Mouse (Mus musculus) neural tube, embryonic 15.5 days (tissue): ENCODE measurements at regions not wholly inside any gene's neighbourhood (a gene's known extent, or its start where the extent isn't known, plus 50 kb on each side); places are given as distances from the start of the nearest gene placed in this dataset.
A peak's percentile ranks its signal among the peaks of the same experiment; 100 is the strongest.
"Not testable (repeated sequence)": the region's sequence is repeated elsewhere in the genome, so short reads cannot be mapped to it uniquely, and the experiment has no call there.

Source experiments
- ATAC-seq: fragments of 200-750 bp; cut with Nextera tagmentation; 2 replicates; pipeline ENCODE4 v1.8.0; 2017; ENCODE audit warnings: mild to moderate bottlenecking, moderate TSS enrichment, moderate library complexity; ENCODE audit not compliant: low FRiP score
- H3K27ac ChIP-seq: fragments of 300-500 bp; sonication (generic); replicated peaks from 2 replicates; pipeline ENCODE4 v1.5.1; 2015; ENCODE audit warnings: mild to moderate bottlenecking, inconsistent platforms
- H3K27me3 ChIP-seq: fragments of 300-500 bp; sonication (generic); replicated peaks from 2 replicates; pipeline ENCODE4 v1.6.1; 2015; ENCODE audit warnings: inconsistent platforms
- H3K36me3 ChIP-seq: fragments of 300-500 bp; sonication (generic); 2 replicates; pipeline ENCODE4 v1.6.1; 2015; ENCODE audit warnings: inconsistent platforms
- H3K4me1 ChIP-seq: fragments of 300-500 bp; sonication (generic); 2 replicates; pipeline ENCODE4 v1.6.1; 2015; ENCODE audit warnings: inconsistent platforms
- H3K4me2 ChIP-seq: fragments of 300-500 bp; sonication (generic); 2 replicates; pipeline ENCODE4 v1.6.1; 2015; ENCODE audit warnings: inconsistent platforms, mild to moderate bottlenecking, moderate library complexity
- H3K4me3 ChIP-seq: fragments of 300-500 bp; sonication (generic); replicated peaks from 2 replicates; pipeline ENCODE4 v1.5.1; 2015; ENCODE audit warnings: mild to moderate bottlenecking, inconsistent platforms
- H3K9ac ChIP-seq: fragments of 300-500 bp; sonication (generic); replicated peaks from 2 replicates; pipeline ENCODE4 v1.6.1; 2015; ENCODE audit warnings: mild to moderate bottlenecking, inconsistent platforms
- H3K9me3 ChIP-seq: fragments of 300-500 bp; sonication (generic); replicated peaks from 2 replicates; pipeline ENCODE4 v1.6.1; 2016; ENCODE audit warnings: inconsistent platforms
- WGBS: fragments of 180-500 bp; shearing (Covaris S2); methylation state at CpG from one replicate; pipeline ENCODE4 v1.1.7; 2015; ENCODE audit warnings: mixed read lengths; 5-methylcytosine and 5-hydroxymethylcytosine counted together

DNA sequence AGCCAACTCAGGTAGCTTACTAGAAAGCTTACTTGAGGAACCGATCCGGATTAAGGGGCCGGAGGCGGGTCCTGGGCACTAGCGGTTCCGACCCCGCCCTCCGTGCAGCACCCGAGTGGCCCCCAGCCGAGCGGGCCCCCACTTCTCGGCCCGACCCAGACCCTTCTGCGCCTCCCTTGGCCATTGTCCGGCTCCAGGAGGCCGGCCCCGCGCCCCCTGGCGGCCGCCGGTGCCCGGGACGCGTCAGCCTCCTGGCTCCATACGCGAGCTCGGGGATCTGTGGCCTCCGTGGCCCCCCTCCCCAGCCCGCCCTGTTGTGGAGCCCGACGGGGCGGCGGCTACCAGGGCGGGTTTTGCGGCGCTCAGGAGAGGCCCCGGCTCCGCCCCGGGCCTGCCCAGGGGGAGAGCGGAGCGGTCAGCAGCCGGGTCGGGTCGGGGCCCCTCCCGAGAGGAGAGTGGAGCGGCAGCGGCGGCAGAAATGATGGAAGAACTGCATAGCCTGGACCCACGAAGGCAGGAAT is 94.3 kb upstream of the Zfp986 start:
- H3K27me3 ChIP-seq, H3K36me3 ChIP-seq, H3K27ac ChIP-seq, H3K9me3 ChIP-seq, H3K4me1 ChIP-seq, H3K9ac ChIP-seq: not testable (repeated sequence)
- peak; percentile 93 for ATAC-seq
- H3K4me2 ChIP-seq = peak overlapping the region; percentile 55
- peak overlapping the region; percentile 33 for H3K4me3 ChIP-seq
- WGBS = 2% methylated on average over 44 of the region's 49 CpGs

- not testable (repeated sequence) for H3K27ac ChIP-seq, H3K9ac ChIP-seq, H3K9me3 ChIP-seq, H3K36me3 ChIP-seq, H3K27me3 ChIP-seq, H3K4me3 ChIP-seq, H3K4me1 ChIP-seq, H3K4me2 ChIP-seq, ATAC-seq
- WGBS = 6% methylated on average over 1 of the region's 6 CpGs
Observed at GRCm38 (mm10) chr4:145774884-145775283, 93.7 kb upstream of the Zfp986 start.

- not testable (repeated sequence) for H3K27me3 ChIP-seq, H3K36me3 ChIP-seq, H3K4me3 ChIP-seq, H3K9me3 ChIP-seq, ATAC-seq, H3K27ac ChIP-seq, H3K9ac ChIP-seq, H3K4me2 ChIP-seq, H3K4me1 ChIP-seq
Observed at GRCm38 (mm10) chr4:145776531-145776930, 92.1 kb upstream of the Zfp986 start.

DNA sequence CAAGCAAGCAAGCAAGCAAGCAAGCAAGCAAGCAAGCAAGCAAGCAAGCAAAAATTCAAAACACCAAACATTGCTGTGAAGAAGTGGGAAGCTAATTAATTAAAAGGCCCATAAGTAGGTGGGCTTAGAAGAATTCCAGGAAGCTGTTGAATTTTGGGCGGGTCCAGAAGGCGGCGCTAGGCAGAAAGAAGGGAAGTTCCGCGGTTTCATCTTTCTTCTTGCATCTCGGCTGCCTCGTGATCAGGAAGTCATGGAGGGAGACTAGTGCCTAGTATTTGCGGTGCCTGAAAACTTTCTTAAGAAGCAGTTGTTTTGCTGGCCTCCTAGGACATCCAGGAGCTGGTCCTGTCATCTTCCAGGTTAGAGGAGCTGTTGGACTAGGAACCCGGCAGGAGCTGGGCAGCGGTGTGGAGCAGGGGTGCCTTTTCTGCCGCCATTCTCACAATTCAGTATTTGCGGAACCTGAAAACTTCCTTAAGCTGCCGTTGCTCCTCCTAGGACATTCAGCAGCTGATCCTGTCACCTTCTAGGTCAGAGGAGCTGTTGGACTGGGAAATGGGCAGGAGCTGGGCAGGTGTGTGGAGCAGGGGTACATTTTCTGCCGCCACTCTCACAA is 87.2 kb upstream of the Zfp986 start:
- not testable (repeated sequence) for H3K4me1 ChIP-seq, H3K9me3 ChIP-seq
- WGBS = no CpG with 5 or more reads among the region's 14 CpGs

DNA sequence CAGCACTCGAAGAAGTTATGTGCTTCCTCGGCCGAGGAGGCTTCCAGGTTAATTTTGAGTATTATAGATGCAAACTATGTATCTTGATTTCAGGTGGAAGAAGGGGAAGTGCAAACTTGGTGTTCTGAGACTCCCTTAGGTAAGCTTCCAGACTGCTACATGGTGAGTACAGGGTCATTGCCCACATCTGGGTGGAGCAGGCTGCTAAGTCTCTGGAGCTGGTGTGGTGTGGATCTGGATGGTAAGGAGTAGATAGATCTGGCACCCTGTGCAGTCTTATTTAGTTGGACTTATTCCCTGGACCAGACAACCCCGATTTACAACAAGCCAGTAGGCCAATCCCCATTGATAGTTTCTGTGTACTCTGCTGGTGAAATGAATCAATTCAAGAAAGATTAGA is 53.9 kb upstream of the Zfp986 start:
- WGBS = no CpG with 5 or more reads among the region's 4 CpGs
- H3K9me3 ChIP-seq, H3K4me1 ChIP-seq, H3K36me3 ChIP-seq, H3K4me3 ChIP-seq, ATAC-seq, H3K27me3 ChIP-seq, H3K9ac ChIP-seq, H3K27ac ChIP-seq, H3K4me2 ChIP-seq: not testable (repeated sequence)

More for the DNA sequence above, 87.2 kb upstream of the Zfp986 start:
- H3K4me3 ChIP-seq, H3K4me2 ChIP-seq, H3K27ac ChIP-seq, H3K36me3 ChIP-seq, H3K27me3 ChIP-seq, H3K9ac ChIP-seq, ATAC-seq: not testable (repeated sequence)
